Comparison of ENCODE assay signal across 3 mouse cellular contexts in the genomic region with DNA sequence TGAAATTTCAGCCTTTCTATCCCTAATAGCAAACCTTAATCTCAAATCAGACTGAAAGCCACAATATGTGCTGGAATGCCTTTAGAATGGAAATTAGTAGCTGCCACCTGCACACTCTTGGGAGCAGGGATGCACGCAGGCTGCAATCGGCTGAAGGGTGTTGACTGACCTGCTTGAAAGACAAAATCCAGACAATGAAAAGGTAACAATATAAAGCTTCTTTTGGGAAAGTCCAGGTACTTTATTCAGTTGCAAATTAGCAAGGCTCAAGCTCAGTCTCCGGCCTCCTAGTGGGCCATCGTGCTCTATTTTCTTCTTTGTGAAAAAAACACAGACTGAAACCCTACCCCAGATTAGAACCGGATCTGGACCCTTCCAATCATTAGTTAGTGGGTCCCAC.
DNase-seq lines count a peak whose midpoint lies in the region.

No protein-coding gene starts in this region.

- DNase-seq in ES-CJ7 (ENCODE audit: low read depth, low spot score) (peak; percentile 68), R1 (ENCODE audit: low read depth, low spot score) (peak; percentile 81), ZHBTc4 (ENCODE audit: low read depth, low spot score) (peak; percentile 49)
